Mouse (Mus musculus) C2C12 (cell line): ENCODE results near the gene Zar1l. TPM values are rescaled to one million over a fixed set of nuclear protein-coding genes. Genes with fewer than 3 reads are reported as not detected.

Experiments
- H3K27me3 ChIP-seq: one replicate; pipeline ENCODE4 v1.6.1; 2011; ENCODE audit not compliant: control insufficient read depth, insufficient read depth, insufficient read length
- H3K36me3 ChIP-seq: one replicate; pipeline ENCODE4 v1.6.1; 2011; ENCODE audit not compliant: control insufficient read depth, insufficient read depth
- H3K4me3 ChIP-seq: one replicate; pipeline ENCODE4 v1.5.1; 2011; ENCODE audit warnings: mild to moderate bottlenecking, control low read depth; ENCODE audit not compliant: poor library complexity, insufficient read depth, severe bottlenecking
- H3K79me2 ChIP-seq: one replicate; pipeline ENCODE4 v1.6.1; 2011; ENCODE audit not compliant: control insufficient read depth, insufficient read depth
- H3K79me3 ChIP-seq: one replicate; pipeline ENCODE4 v1.6.1; 2011; ENCODE audit warnings: low read depth, control low read depth
- H3ac ChIP-seq: one replicate; pipeline ENCODE3; 2011; ENCODE audit warnings: low read depth; ENCODE audit not compliant: control insufficient read depth, insufficient read length
- CEBPB ChIP-seq: IDR thresholded peaks from one replicate; pipeline ENCODE4 v1.6.1; 2011; ENCODE audit warnings: low read depth, mild to moderate bottlenecking, control low read depth, moderate library complexity
- CTCF ChIP-seq: IDR thresholded peaks from one replicate; pipeline ENCODE4 v1.5.1; 2011; ENCODE audit not compliant: control insufficient read depth, insufficient read depth, insufficient read length
- FOSL1 ChIP-seq: IDR thresholded peaks from one replicate; pipeline ENCODE4 v1.8.0; 2011; ENCODE audit warnings: mild to moderate bottlenecking, low read length; ENCODE audit not compliant: poor library complexity, insufficient read depth, severe bottlenecking
- MAX ChIP-seq: IDR thresholded peaks from one replicate; pipeline ENCODE4 v1.6.1; 2011; ENCODE audit warnings: mild to moderate bottlenecking, control low read depth
- MYOD1 ChIP-seq: IDR thresholded peaks from one replicate; pipeline ENCODE4 v1.6.1; 2011; ENCODE audit warnings: low read depth; ENCODE audit not compliant: control insufficient read depth, insufficient read length
- MYOG ChIP-seq: IDR thresholded peaks from one replicate; pipeline ENCODE4 v1.6.1; 2011; ENCODE audit not compliant: control insufficient read depth, insufficient read length; ENCODE audit errors: extremely low read depth
- USF1 ChIP-seq: IDR thresholded peaks from one replicate; pipeline ENCODE4 v1.6.1; 2011; ENCODE audit warnings: low read depth, mild to moderate bottlenecking, control low read depth, moderate library complexity
- polyA plus RNA-seq: library from polyadenylated mRNA; unstranded; fragments of >200 nt; fragmentation: generic; extraction: Trizol; gene quantifications from one replicate; pipeline ENCODE4 v1.2.1, GENCODE M21; 2012; ENCODE audit warnings: missing spikeins

Zar1l gene
- polyA plus RNA-seq, 1 experiment, result not detected

GRCm38 (mm10) chr5:150457904-150458739, 59.8 kb downstream of the Zar1l start:
- TF ChIP-seq MYOG (no peak), MYOD1 (no peak), CEBPB (no peak), MAX (no peak), FOSL1 (no peak), CTCF (no peak), USF1 (no peak)
- Histone ChIP-seq H3K79me3 (no peaks in the 10 kb centered on the region), H3K36me3 (no peaks in the 10 kb centered on the region), H3K4me3 (no peak overlapping the region), H3K79me2 (no peaks in the 10 kb centered on the region), H3ac (no peak overlapping the region), H3K27me3 (no peaks in the 10 kb centered on the region)

GRCm38 (mm10) chr5:150457165-150457903, 60.6 kb downstream of the Zar1l start:
- H3K36me3 ChIP-seq, result no peaks in the 10 kb centered on the region
- no peaks in the 10 kb centered on the region for H3K79me2 ChIP-seq
- H3ac ChIP-seq, result no peak overlapping the region
- H3K27me3 ChIP-seq, result no peaks in the 10 kb centered on the region
- H3K79me3 ChIP-seq, result no peaks in the 10 kb centered on the region
- TF ChIP-seq FOSL1 (no peak), MYOG (no peak), USF1 (no peak), MAX (no peak), MYOD1 (no peak), CEBPB (no peak), CTCF (no peak)
- H3K4me3 ChIP-seq, result no peak overlapping the region

Other genes with a start within 250 kb of the Zar1l start
- gene Brca2, start 4.5 kb upstream of the Zar1l start, polyA plus RNA-seq, result 4.6 TPM
- gene N4bp2l1, start 79.0 kb upstream of the Zar1l start, polyA plus RNA-seq, result 0.33 TPM
- gene N4bp2l2, start 148.0 kb upstream of the Zar1l start, polyA plus RNA-seq, result 16.1 TPM
- gene Pds5b, start 155.6 kb upstream of the Zar1l start, polyA plus RNA-seq, result 7.9 TPM